Mouse (Mus musculus) E14TG2a.4 (cell line): Measurements from ENCODE around the gene Slc25a11.

ENCODE experiments used
- H3K27me3 ChIP-seq: 2 replicates; pipeline ENCODE4 v1.6.1; 2014; ENCODE audit warnings: low read length, control low read depth; ENCODE audit not compliant: insufficient read depth
- H3K36me3 ChIP-seq: 2 replicates; pipeline ENCODE4 v1.6.1; 2014; ENCODE audit warnings: low read length, control low read depth; ENCODE audit not compliant: insufficient read depth
- H3K4me1 ChIP-seq: replicated peaks from 2 replicates; pipeline ENCODE4 v1.6.1; 2014; ENCODE audit warnings: low read depth, low read length, control low read depth
- H3K4me3 ChIP-seq: replicated peaks from 2 replicates; pipeline ENCODE4 v1.5.1; 2014; ENCODE audit warnings: mild to moderate bottlenecking, low read length
- H3K9me3 ChIP-seq: 2 replicates; pipeline ENCODE4 v1.6.1; 2014; ENCODE audit warnings: low read length, control low read depth
- CTCF ChIP-seq: conservative IDR thresholded peaks from 2 replicates; pipeline ENCODE4 v1.5.1; 2014; ENCODE audit warnings: low read length
- NANOG ChIP-seq: IDR thresholded peaks from 2 replicates; pipeline ENCODE4 v1.6.1; 2014; ENCODE audit warnings: borderline replicate concordance, low read length, mixed read lengths
- POU5F1 ChIP-seq: IDR thresholded peaks from 2 replicates; pipeline ENCODE4 v1.6.1; 2014; ENCODE audit warnings: low read length, borderline replicate concordance

Slc25a11 gene

GRCm38 (mm10) chr11:70608381-70609066 lies 38.8 kb downstream of the Slc25a11 start:
- Histone ChIP-seq H3K36me3 (peaks cover 88% of the 10 kb centered on the region), H3K4me3 (peak overlapping the region; percentile 73), H3K27me3 (0 out of 2 replicates have a peak, but pooled peaks cover 4% of the 10 kb centered on the region), H3K4me1 (peaks cover 62% of the 10 kb centered on the region), H3K9me3 (no peaks in the 10 kb centered on the region)
- TF ChIP-seq CTCF, result peak; percentile 56
- no peak for TF ChIP-seq POU5F1

- Histone ChIP-seq H3K9me3 (no peaks in the 10 kb centered on the region), H3K4me3 (no peak overlapping the region), H3K4me1 (peaks cover 55% of the 10 kb centered on the region), H3K36me3 (peaks cover 90% of the 10 kb centered on the region), H3K27me3 (0 out of 2 replicates have a peak, but pooled peaks cover 4% of the 10 kb centered on the region)
- TF ChIP-seq CTCF (no peak), POU5F1 (no peak), NANOG (no peak)
These were observed 39.7 kb downstream of the Slc25a11 start for GRCm38 (mm10) chr11:70607611-70608010.

- H3K9me3 ChIP-seq, result no peaks in the 10 kb centered on the region
- peaks cover 89% of the 10 kb centered on the region for H3K36me3 ChIP-seq
- no peak overlapping the region for H3K4me3 ChIP-seq
- TF ChIP-seq NANOG (no peak), CTCF (no peak), POU5F1 (no peak)
- H3K27me3 ChIP-seq, result 0 out of 2 replicates have a peak, but pooled peaks cover 4% of the 10 kb centered on the region
- H3K4me1 ChIP-seq, result peaks cover 51% of the 10 kb centered on the region
These were observed 40.6 kb downstream of the Slc25a11 start for GRCm38 (mm10) chr11:70606717-70607116.

- 0 out of 2 replicates have a peak overlapping the region, but pooled peaks have one; percentile 17 for H3K4me3 ChIP-seq
- TF ChIP-seq CTCF (peak; percentile 71), NANOG (no peak), POU5F1 (no peak)
- H3K4me1 ChIP-seq, result peaks cover 51% of the 10 kb centered on the region
These were observed 42.2 kb downstream of the Slc25a11 start for GRCm38 (mm10) chr11:70605024-70605566.

GRCm38 (mm10) chr11:70598451-70598953 lies 48.8 kb downstream of the Slc25a11 start:
- TF ChIP-seq POU5F1, result no peak
- no peak for TF ChIP-seq CTCF
- no peak for TF ChIP-seq NANOG
- Histone ChIP-seq H3K4me1 (peaks cover 14% of the 10 kb centered on the region), H3K4me3 (no peak overlapping the region), H3K9me3 (no peaks in the 10 kb centered on the region), H3K27me3 (no peaks in the 10 kb centered on the region), H3K36me3 (peaks cover 57% of the 10 kb centered on the region)

More at GRCm38 (mm10) chr11:70605024-70605566, 42.2 kb downstream of the Slc25a11 start:
- Histone ChIP-seq H3K27me3 (0 out of 2 replicates have a peak, but pooled peaks cover 4% of the 10 kb centered on the region), H3K9me3 (no peaks in the 10 kb centered on the region), H3K36me3 (peaks cover 81% of the 10 kb centered on the region)

GRCm38 (mm10) chr11:70597301-70597700 lies 50.0 kb downstream of the Slc25a11 start:
- H3K9me3 ChIP-seq, result no peaks in the 10 kb centered on the region
- peaks cover 14% of the 10 kb centered on the region for H3K4me1 ChIP-seq
- TF ChIP-seq POU5F1 (no peak), NANOG (no peak), CTCF (no peak)
- H3K27me3 ChIP-seq, result no peaks in the 10 kb centered on the region
- no peak overlapping the region for H3K4me3 ChIP-seq
- H3K36me3 ChIP-seq, result peaks cover 47% of the 10 kb centered on the region

GRCm38 (mm10) chr11:70596094-70596493 lies 51.2 kb downstream of the Slc25a11 start:
- H3K9me3 ChIP-seq, result no peaks in the 10 kb centered on the region
- TF ChIP-seq POU5F1 (no peak), NANOG (no peak), CTCF (no peak)

GRCm38 (mm10) chr11:70595638-70596037 lies 51.6 kb downstream of the Slc25a11 start:
- Histone ChIP-seq H3K9me3 (no peaks in the 10 kb centered on the region), H3K27me3 (no peaks in the 10 kb centered on the region), H3K4me1 (peaks cover 14% of the 10 kb centered on the region), H3K36me3 (peaks cover 36% of the 10 kb centered on the region), H3K4me3 (no peak overlapping the region)
- TF ChIP-seq NANOG (no peak), CTCF (no peak), POU5F1 (no peak)

More at GRCm38 (mm10) chr11:70596094-70596493, 51.2 kb downstream of the Slc25a11 start:
- Histone ChIP-seq H3K4me3 (no peak overlapping the region), H3K36me3 (peaks cover 36% of the 10 kb centered on the region), H3K27me3 (no peaks in the 10 kb centered on the region), H3K4me1 (peaks cover 14% of the 10 kb centered on the region)
